Mouse (Mus musculus) stomach, postnatal 0 days (tissue): ENCODE measurements around the gene Iqcn. TPM values are rescaled to one million over a fixed set of nuclear protein-coding genes. Genes with fewer than 3 reads are reported as not detected.

Experiments used
- ATAC-seq: fragments of 200-750 bp; cut with Nextera tagmentation; 2 replicates; pipeline ENCODE4 v1.8.0; 2017; ENCODE audit not compliant: low FRiP score, low TSS enrichment
- DNase-seq: peaks from one replicate; pipeline ENCODE4 v3.0.0-alpha.2; 2016; ENCODE audit warnings: low spot score
- H3K27ac ChIP-seq: fragments of 300-500 bp; sonication (generic); replicated peaks from 2 replicates; pipeline ENCODE4 v1.5.1; 2014; ENCODE audit warnings: mild to moderate bottlenecking, control low read depth
- H3K27me3 ChIP-seq: fragments of 300-500 bp; sonication (generic); 2 replicates; pipeline ENCODE4 v1.6.1; 2014; ENCODE audit warnings: low read length; ENCODE audit not compliant: control insufficient read depth, insufficient read depth
- H3K36me3 ChIP-seq: fragments of 300-500 bp; sonication (generic); 2 replicates; pipeline ENCODE4 v1.6.1; 2014; ENCODE audit warnings: low read length, mixed read lengths; ENCODE audit not compliant: control insufficient read depth, insufficient read depth
- H3K4me1 ChIP-seq: fragments of 300-500 bp; sonication (generic); replicated peaks from 2 replicates; pipeline ENCODE4 v1.6.1; 2014; ENCODE audit warnings: antibody characterized with exemption; ENCODE audit not compliant: control insufficient read depth, insufficient read depth
- H3K4me2 ChIP-seq: fragments of 300-500 bp; sonication (generic); replicated peaks from 2 replicates; pipeline ENCODE4 v1.6.1; 2014; ENCODE audit warnings: low read depth, mild to moderate bottlenecking, control low read depth, moderate library complexity
- H3K4me3 ChIP-seq: fragments of 300-500 bp; sonication (generic); 2 replicates; pipeline ENCODE4 v1.5.1; 2014; ENCODE audit warnings: low read depth, low read length, control low read depth
- H3K9ac ChIP-seq: fragments of 300-500 bp; sonication (generic); 2 replicates; pipeline ENCODE4 v1.6.1; 2014; ENCODE audit warnings: mild to moderate bottlenecking, low read length, control low read depth, mixed read lengths
- H3K9me3 ChIP-seq: fragments of 300-500 bp; sonication (generic); 2 replicates; pipeline ENCODE4 v1.6.1; 2016; ENCODE audit warnings: low read length; ENCODE audit not compliant: control insufficient read depth
- CTCF ChIP-seq: IDR thresholded peaks from 2 replicates; pipeline ENCODE4 v1.5.1; 2016; ENCODE audit warnings: antibody characterized with exemption, low read depth, mild to moderate bottlenecking, moderate library complexity
- EP300 ChIP-seq: optimal IDR thresholded peaks from 2 replicates; pipeline ENCODE3; 2016; ENCODE audit warnings: antibody characterized with exemption
- WGBS: fragments of 180-500 bp; shearing (Covaris S2); extraction: QIAGEN DNeasy Blood & Tissue Kit; methylation state at CpG from one replicate; pipeline ENCODE4 v1.1.7; 2014; 5-methylcytosine and 5-hydroxymethylcytosine counted together
- polyA plus RNA-seq: library from polyadenylated mRNA; unstranded; fragments of >200 nt; fragmentation: Nextera tagmentation; extraction: Ambion mirVana; gene quantifications from 2 replicates; pipeline ENCODE4 v1.2.1, GENCODE M21; 2015

Gene Iqcn
- polyA plus RNA-seq, 1 experiment from 2014 or later = not detected

DNA sequence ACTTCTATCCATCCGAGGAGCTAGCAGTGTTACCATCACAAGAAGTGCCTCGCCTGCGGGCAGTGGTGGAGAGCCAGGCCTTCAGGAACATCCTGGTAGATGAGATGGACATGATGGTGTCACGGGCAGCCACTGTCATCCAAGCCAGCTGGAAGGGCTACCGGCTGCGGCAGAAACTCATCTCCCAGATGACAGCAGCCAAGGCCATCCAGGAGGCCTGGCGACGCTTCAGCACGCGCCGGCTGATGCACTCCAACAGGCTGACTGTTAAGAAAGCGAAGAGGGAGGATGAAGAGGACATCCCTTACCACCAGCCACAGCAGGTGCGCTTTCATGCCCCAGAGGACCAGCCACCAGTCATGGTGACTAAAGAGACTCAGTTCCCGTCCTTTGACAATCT is 5.0 kb downstream of the Iqcn start:
- Histone ChIP-seq H3K4me2 (no peak overlapping the region), H3K9me3 (no peaks in the 10 kb centered on the region), H3K9ac (no peak overlapping the region), H3K27ac (no peak overlapping the region), H3K4me3 (no peak overlapping the region), H3K27me3 (no peaks in the 10 kb centered on the region), H3K36me3 (no peaks in the 10 kb centered on the region), H3K4me1 (no peaks in the 10 kb centered on the region)
- DNase-seq (no peak), ATAC-seq (no peak)
- TF ChIP-seq CTCF (no peak), EP300 (no peak)
- 88% methylated on average over 14 of the region's 14 CpGs for WGBS

- H3K4me3 ChIP-seq = no peak overlapping the region
- H3K27me3 ChIP-seq = no peaks in the 10 kb centered on the region
- no peak overlapping the region for H3K9ac ChIP-seq
- no peak overlapping the region for H3K4me2 ChIP-seq
- no peaks in the 10 kb centered on the region for H3K36me3 ChIP-seq
- H3K9me3 ChIP-seq = no peaks in the 10 kb centered on the region
- TF ChIP-seq EP300 (no peak), CTCF (no peak)
- H3K27ac ChIP-seq = no peak overlapping the region
- ATAC-seq = no peak
- no peaks in the 10 kb centered on the region for H3K4me1 ChIP-seq
- 89% methylated on average over 9 of the region's 9 CpGs for WGBS
- no peak for DNase-seq
These were observed 6.5 kb downstream of the Iqcn start for GRCm38 (mm10) chr8:70709794-70710193.

GRCm38 (mm10) chr8:70710296-70710695 is 7.0 kb downstream of the Iqcn start:
- Histone ChIP-seq H3K4me3 (no peak overlapping the region), H3K9me3 (no peaks in the 10 kb centered on the region), H3K36me3 (no peaks in the 10 kb centered on the region), H3K4me2 (no peak overlapping the region), H3K27ac (no peak overlapping the region), H3K27me3 (no peaks in the 10 kb centered on the region), H3K9ac (no peak overlapping the region), H3K4me1 (no peaks in the 10 kb centered on the region)
- WGBS = 87% methylated on average over 1 of the region's 1 CpGs
- DNase-seq (no peak), ATAC-seq (no peak)
- TF ChIP-seq CTCF (no peak), EP300 (no peak)

DNA sequence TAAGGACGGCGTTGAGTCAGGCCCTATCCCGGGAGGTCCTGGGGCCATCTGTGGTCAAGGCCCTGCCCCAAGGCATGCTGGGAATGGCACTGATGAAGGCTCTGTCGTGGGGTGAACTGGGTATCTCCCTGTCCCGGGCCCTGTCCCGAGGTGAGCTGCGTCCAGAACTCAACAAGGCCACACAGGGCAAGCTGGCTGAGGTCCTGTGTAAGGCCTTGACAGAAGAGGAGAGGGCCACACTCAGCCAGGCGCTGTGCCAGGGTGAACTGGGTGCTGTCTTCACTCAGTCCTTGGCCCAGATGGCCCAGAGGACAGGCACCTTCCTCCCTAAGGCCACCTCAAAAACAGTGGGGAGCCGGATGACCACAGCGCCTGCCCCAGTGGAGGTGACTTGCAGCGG is 7.8 kb downstream of the Iqcn start:
- no peaks in the 10 kb centered on the region for H3K4me1 ChIP-seq
- DNase-seq (no peak), ATAC-seq (no peak)
- H3K4me2 ChIP-seq = no peak overlapping the region
- no peak overlapping the region for H3K4me3 ChIP-seq
- H3K27ac ChIP-seq = no peak overlapping the region
- no peaks in the 10 kb centered on the region for H3K9me3 ChIP-seq
- no peaks in the 10 kb centered on the region for H3K27me3 ChIP-seq
- WGBS = 86% methylated on average over 11 of the region's 11 CpGs
- H3K9ac ChIP-seq = no peak overlapping the region
- no peaks in the 10 kb centered on the region for H3K36me3 ChIP-seq
- TF ChIP-seq EP300 (no peak), CTCF (no peak)

DNA sequence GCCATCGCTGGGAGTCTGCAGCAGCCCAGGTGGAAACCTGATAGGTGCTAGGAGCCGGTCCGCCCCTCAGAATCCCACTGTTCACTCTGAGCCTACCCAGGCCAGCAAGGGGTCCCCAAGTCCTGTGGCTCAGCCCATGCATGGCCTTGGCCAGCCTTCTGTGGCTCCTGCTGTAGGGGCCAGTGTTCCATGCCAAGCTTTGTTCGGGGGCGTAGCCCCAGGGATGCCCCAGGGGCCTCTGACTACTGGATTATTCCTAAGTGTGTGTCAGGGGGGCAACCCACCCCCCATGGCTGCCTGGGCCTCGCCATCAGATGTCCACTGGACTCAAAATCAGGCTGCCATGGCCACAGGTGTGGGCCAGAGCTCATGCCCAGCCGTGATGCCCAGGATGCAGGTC is 10.7 kb downstream of the Iqcn start:
- Histone ChIP-seq H3K9me3 (no peaks in the 10 kb centered on the region), H3K4me1 (no peaks in the 10 kb centered on the region), H3K4me3 (no peak overlapping the region), H3K36me3 (no peaks in the 10 kb centered on the region), H3K9ac (no peak overlapping the region), H3K4me2 (no peak overlapping the region), H3K27ac (no peak overlapping the region), H3K27me3 (no peaks in the 10 kb centered on the region)
- no peak for ATAC-seq
- no peak for DNase-seq
- 87% methylated on average over 7 of the region's 7 CpGs for WGBS
- TF ChIP-seq CTCF = no peak
- no peak for TF ChIP-seq EP300

- Histone ChIP-seq H3K27ac (no peak overlapping the region), H3K4me3 (no peak overlapping the region), H3K4me1 (no peaks in the 10 kb centered on the region), H3K27me3 (no peaks in the 10 kb centered on the region), H3K36me3 (no peaks in the 10 kb centered on the region), H3K9ac (no peak overlapping the region), H3K4me2 (no peak overlapping the region), H3K9me3 (no peaks in the 10 kb centered on the region)
- TF ChIP-seq EP300 (no peak), CTCF (no peak)
- WGBS = 46% methylated on average over 2 of the region's 2 CpGs
- DNase-seq (peak; percentile 12), ATAC-seq (no peak)
These were observed 11.8 kb downstream of the Iqcn start for GRCm38 (mm10) chr8:70715086-70715485.
